Comparison of ENCODE assay signal across 18 mouse cellular contexts in genomic region chr15:88418881-88419280, GRCm38 (mm10).
"Had no signal": no experiment of that assay in that cellular context is flagged by ENCODE, and none has a peak within 500 bp of the region (broad histone marks: within the 10 kb centered on the region; RNA-seq: fewer than 3 reads in every experiment).

No protein-coding gene starts in this region.

- H3K36me3 ChIP-seq: lung, embryonic 15.5 days; midbrain, embryonic 12.5 days; neural tube, embryonic 12.5 days; stomach, embryonic 15.5 days had no signal

- ATAC-seq: liver, postnatal 0 days; lung, postnatal 0 days; midbrain, embryonic 16.5 days had no signal

- H3K27me3 ChIP-seq: lung, embryonic 15.5 days; megakaryocyte, embryonic 14.5 days; neural tube, embryonic 12.5 days; stomach, embryonic 15.5 days had no signal

- H3K27ac ChIP-seq: lung, embryonic 15.5 days; macrophage; midbrain, embryonic 12.5 days; neural tube, embryonic 12.5 days; stomach, embryonic 15.5 days; stomach, postnatal 0 days had no signal

- H3K4me3 ChIP-seq: lung, embryonic 15.5 days; megakaryocyte, embryonic 14.5 days; midbrain, embryonic 12.5 days; neural tube, embryonic 12.5 days; stomach, embryonic 15.5 days had no signal

- H3K9me3 ChIP-seq: lung, embryonic 15.5 days; stomach, embryonic 15.5 days had no signal

- DNase-seq: liver, postnatal 0 days; lung, adult 2 months; lung, postnatal 14 days; lung, postnatal 36 days; midbrain, embryonic 14.5 days; right cerebral cortex, postnatal 14 days; thymus, adult 2 months; thymus, postnatal 25 days; thymus, postnatal 4 days had no signal

- H3K9ac ChIP-seq: liver, postnatal 0 days; lung, embryonic 15.5 days; midbrain, embryonic 12.5 days; neural tube, embryonic 12.5 days; stomach, embryonic 15.5 days had no signal

- H3K4me2 ChIP-seq: lung, embryonic 15.5 days; midbrain, embryonic 12.5 days; neural tube, embryonic 12.5 days; stomach, embryonic 15.5 days had no signal

- H3K4me1 ChIP-seq: lung, embryonic 15.5 days; megakaryocyte, embryonic 14.5 days; midbrain, embryonic 12.5 days; neural tube, embryonic 12.5 days; stomach, embryonic 15.5 days had no signal
